Mouse (Mus musculus): ENCODE data around the gene Gm20824. TPM values are rescaled to one million over a fixed set of nuclear protein-coding genes. Genes with fewer than 3 reads are reported as not detected.

The Gm20824 gene
- not detected for polyA plus RNA-seq (2014; fragmentation: Illumina TruSeq; extraction: RNeasy Lipid Tissue Mini Kit (QIAGEN cat#74804); ENCODE audit: low read depth, low replicate concordance)

GRCm38 (mm10) chrY:8257607-8258006 is at the start of gene Gm20824:
Gm20824 (plus strand) TSS chrY:8257907.

Other genes starting within 250 kb of the Gm20824 start
- gene Gm20825, start 186.4 kb upstream of the Gm20824 start, polyA plus RNA-seq (2014; fragmentation: Illumina TruSeq; extraction: RNeasy Lipid Tissue Mini Kit (QIAGEN cat#74804); ENCODE audit: low read depth, low replicate concordance), result not detected

Data from kidney, adult 10 weeks (tissue).